Mouse (Mus musculus): ENCODE measurements around the gene Sp2. TPM values are rescaled to one million over a fixed set of nuclear protein-coding genes. Genes with fewer than 3 reads are reported as not detected.
A peak's percentile ranks its signal among the peaks of the same experiment; 100 is the strongest.

The Sp2 gene
- polyA plus RNA-seq, 1 experiment from 2014 or later = 30.9 TPM

DNA sequence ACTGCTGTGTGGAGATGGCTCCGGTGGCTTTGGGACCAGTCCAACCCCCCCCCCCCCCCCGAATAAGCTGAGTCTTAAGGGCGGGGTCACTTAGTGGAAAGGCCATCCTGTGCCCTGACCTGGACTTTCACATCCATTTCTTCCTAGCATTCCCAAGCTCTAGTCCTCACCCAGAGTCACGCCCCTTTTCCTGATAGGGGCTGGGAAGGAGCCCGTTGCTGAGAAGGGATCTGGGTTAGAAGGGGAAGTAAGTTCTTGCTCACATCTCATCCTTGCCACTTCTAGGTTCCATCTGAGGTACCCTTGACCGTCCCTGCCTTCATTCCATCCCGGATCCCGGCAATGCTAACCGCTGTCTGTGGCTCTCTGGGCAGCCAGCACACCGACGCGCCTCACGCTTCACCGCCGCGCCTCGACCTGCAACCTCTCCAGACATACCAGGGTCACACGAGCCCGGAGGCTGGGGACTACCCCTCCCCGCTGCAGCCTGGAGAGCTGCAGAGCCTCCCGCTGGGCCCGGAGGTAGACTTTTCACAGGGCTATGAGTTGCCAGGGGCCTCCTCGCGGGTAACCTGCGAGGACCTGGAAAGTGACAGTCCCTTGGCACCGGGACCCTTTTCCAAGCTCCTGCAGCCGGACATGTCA, 38.5 kb upstream of the Sp2 start:
- ATAC-seq (replicated peaks; ENCODE audit: low FRiP score) = no peak
- H3K27ac ChIP-seq (ENCODE audit: low read depth, low read length) = no peak overlapping the region
- H3K4me2 ChIP-seq (ENCODE audit: low read depth, low read length, severe bottlenecking) = peak overlapping the region; percentile 80; the same call in 1 of the 2 replicates
- H3K27me3 ChIP-seq (ENCODE audit: control insufficient read depth, insufficient read depth, low read length) = peaks cover 82% of the 10 kb centered on the region
- H3K4me3 ChIP-seq (ENCODE audit: low read depth, low read length) = peak overlapping the region; percentile 40; the same call in 1 of the 2 replicates
- H3K9me3 ChIP-seq (ENCODE audit: control insufficient read depth, low read length) = no peaks in the 10 kb centered on the region
- H3K9ac ChIP-seq (ENCODE audit: low read length) = no peak overlapping the region
- DNase-seq (ENCODE audit: low spot score) = no peak
- under 1% methylated on average over 26 of the region's 27 CpGs for WGBS
- H3K36me3 ChIP-seq (ENCODE audit: control insufficient read depth, insufficient read depth, low read length) = no peaks in the 10 kb centered on the region
- peaks cover 19% of the 10 kb centered on the region for H3K4me1 ChIP-seq (replicated peaks; ENCODE audit: control insufficient read depth, insufficient read depth, low read length)

- 3% methylated on average over 13 of the region's 13 CpGs for WGBS
- H3K4me1 ChIP-seq (replicated peaks; ENCODE audit: control insufficient read depth, insufficient read depth, low read length) = peaks cover 12% of the 10 kb centered on the region
- H3K36me3 ChIP-seq (ENCODE audit: control insufficient read depth, insufficient read depth, low read length) = no peaks in the 10 kb centered on the region
- H3K9me3 ChIP-seq (ENCODE audit: control insufficient read depth, low read length) = no peaks in the 10 kb centered on the region
- no peak overlapping the region for H3K27ac ChIP-seq (ENCODE audit: low read depth, low read length)
- DNase-seq (ENCODE audit: low spot score) (no peak), ATAC-seq (replicated peaks; ENCODE audit: low FRiP score) (no peak)
- peaks cover 81% of the 10 kb centered on the region for H3K27me3 ChIP-seq (ENCODE audit: control insufficient read depth, insufficient read depth, low read length)
- no peak overlapping the region for H3K9ac ChIP-seq (ENCODE audit: low read length)
- no peak overlapping the region; the same call in 1 of the 2 replicates for H3K4me2 ChIP-seq (ENCODE audit: low read depth, low read length, severe bottlenecking)
- H3K4me3 ChIP-seq (ENCODE audit: low read depth, low read length) = no peak overlapping the region
These were observed 36.6 kb upstream of the Sp2 start for GRCm38 (mm10) chr11:97019345-97019708.

- ATAC-seq (replicated peaks; ENCODE audit: low FRiP score) (no peak), DNase-seq (ENCODE audit: low spot score) (no peak)
- Histone ChIP-seq H3K27ac (ENCODE audit: low read depth, low read length) (no peak overlapping the region), H3K9me3 (ENCODE audit: control insufficient read depth, low read length) (no peaks in the 10 kb centered on the region), H3K36me3 (ENCODE audit: control insufficient read depth, insufficient read depth, low read length) (no peaks in the 10 kb centered on the region), H3K4me1 (replicated peaks; ENCODE audit: control insufficient read depth, insufficient read depth, low read length) (peaks cover 12% of the 10 kb centered on the region), H3K4me2 (ENCODE audit: low read depth, low read length, severe bottlenecking) (peak overlapping the region; percentile 42), H3K9ac (ENCODE audit: low read length) (no peak overlapping the region), H3K4me3 (ENCODE audit: low read depth, low read length) (peak overlapping the region; percentile 20), H3K27me3 (ENCODE audit: control insufficient read depth, insufficient read depth, low read length) (peaks cover 75% of the 10 kb centered on the region)
- under 1% methylated on average over 68 of the region's 68 CpGs for WGBS
These were observed 36.0 kb upstream of the Sp2 start for GRCm38 (mm10) chr11:97018583-97019344.

GRCm38 (mm10) chr11:97017696-97018582, 35.2 kb upstream of the Sp2 start:
- H3K27ac ChIP-seq (ENCODE audit: low read depth, low read length) = no peak overlapping the region
- peaks cover 12% of the 10 kb centered on the region for H3K4me1 ChIP-seq (replicated peaks; ENCODE audit: control insufficient read depth, insufficient read depth, low read length)
- peak overlapping the region; percentile 42 for H3K4me2 ChIP-seq (ENCODE audit: low read depth, low read length, severe bottlenecking)
- H3K4me3 ChIP-seq (ENCODE audit: low read depth, low read length) = peak overlapping the region; percentile 20; the same call in 1 of the 2 replicates
- H3K27me3 ChIP-seq (ENCODE audit: control insufficient read depth, insufficient read depth, low read length) = peaks cover 67% of the 10 kb centered on the region
- no peak overlapping the region for H3K9ac ChIP-seq (ENCODE audit: low read length)
- WGBS = under 1% methylated on average over 36 of the region's 36 CpGs
- ATAC-seq (replicated peaks; ENCODE audit: low FRiP score) = no peak
- H3K9me3 ChIP-seq (ENCODE audit: control insufficient read depth, low read length) = no peaks in the 10 kb centered on the region
- no peaks in the 10 kb centered on the region for H3K36me3 ChIP-seq (ENCODE audit: control insufficient read depth, insufficient read depth, low read length)
- DNase-seq (ENCODE audit: low spot score) = peak; percentile 61

DNA sequence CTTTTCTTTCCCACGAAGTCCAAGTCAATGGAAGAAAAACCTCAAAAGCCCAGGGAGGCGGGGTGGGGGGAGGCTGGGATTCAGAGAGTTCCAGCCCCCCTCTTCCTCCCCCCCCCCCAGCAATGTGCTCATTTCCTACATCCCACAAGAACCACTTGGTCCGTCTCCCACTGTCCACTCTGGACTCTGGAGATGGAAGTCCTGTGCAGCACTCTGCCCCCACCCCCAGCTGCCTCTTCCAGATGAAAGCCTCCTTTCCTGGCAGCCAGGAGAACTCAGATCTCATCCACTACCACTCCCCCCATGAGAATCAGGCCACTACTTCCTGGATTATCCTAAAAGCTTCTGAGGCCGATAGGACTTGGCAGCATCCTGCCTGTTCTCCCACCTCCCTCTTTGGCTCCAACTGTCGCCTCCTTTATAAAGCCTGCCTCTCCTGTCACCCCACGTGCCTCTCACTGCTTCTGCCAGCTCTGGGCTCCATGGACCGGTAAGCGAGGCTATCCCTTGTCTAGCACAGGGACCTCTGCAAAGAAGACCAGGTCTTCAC, 30.4 kb upstream of the Sp2 start, which contains the start of gene Sp6:
Gene Sp6 (plus strand): TSS at position 274 of the 550 bp plus-strand sequence.
- H3K27me3 ChIP-seq (ENCODE audit: control insufficient read depth, insufficient read depth, low read length) = peaks cover 24% of the 10 kb centered on the region
- 42% methylated on average over 8 of the region's 8 CpGs for WGBS

GRCm38 (mm10) chr11:97009198-97009790, 26.5 kb upstream of the Sp2 start:
- Histone ChIP-seq H3K27ac (ENCODE audit: low read depth, low read length) (no peak overlapping the region), H3K9ac (ENCODE audit: low read length) (no peak overlapping the region), H3K4me3 (ENCODE audit: low read depth, low read length) (no peak overlapping the region), H3K9me3 (ENCODE audit: control insufficient read depth, low read length) (no peaks in the 10 kb centered on the region), H3K4me2 (ENCODE audit: low read depth, low read length, severe bottlenecking) (no peak overlapping the region), H3K27me3 (ENCODE audit: control insufficient read depth, insufficient read depth, low read length) (0 out of 2 replicates have a peak, but pooled peaks cover 2% of the 10 kb centered on the region), H3K36me3 (ENCODE audit: control insufficient read depth, insufficient read depth, low read length) (no peaks in the 10 kb centered on the region), H3K4me1 (replicated peaks; ENCODE audit: control insufficient read depth, insufficient read depth, low read length) (no peaks in the 10 kb centered on the region)
- DNase-seq (ENCODE audit: low spot score) (no peak), ATAC-seq (replicated peaks; ENCODE audit: low FRiP score) (no peak)
- 75% methylated on average over 8 of the region's 8 CpGs for WGBS

More for the DNA sequence above, 30.4 kb upstream of the Sp2 start, which contains the start of gene Sp6:
- Histone ChIP-seq H3K4me1 (replicated peaks; ENCODE audit: control insufficient read depth, insufficient read depth, low read length) (no peaks in the 10 kb centered on the region; the same call in 1 of the 2 replicates), H3K4me3 (ENCODE audit: low read depth, low read length) (no peak within 1 kb of the TSS), H3K27ac (ENCODE audit: low read depth, low read length) (no peak within 1 kb of the TSS), H3K36me3 (ENCODE audit: control insufficient read depth, insufficient read depth, low read length) (no peaks in the 10 kb centered on the region), H3K9ac (ENCODE audit: low read length) (no peak within 1 kb of the TSS), H3K4me2 (ENCODE audit: low read depth, low read length, severe bottlenecking) (no peak within 1 kb of the TSS), H3K9me3 (ENCODE audit: control insufficient read depth, low read length) (no peaks in the 10 kb centered on the region)
- no peak for ATAC-seq (replicated peaks; ENCODE audit: low FRiP score)
- no peak for DNase-seq (ENCODE audit: low spot score)

DNA sequence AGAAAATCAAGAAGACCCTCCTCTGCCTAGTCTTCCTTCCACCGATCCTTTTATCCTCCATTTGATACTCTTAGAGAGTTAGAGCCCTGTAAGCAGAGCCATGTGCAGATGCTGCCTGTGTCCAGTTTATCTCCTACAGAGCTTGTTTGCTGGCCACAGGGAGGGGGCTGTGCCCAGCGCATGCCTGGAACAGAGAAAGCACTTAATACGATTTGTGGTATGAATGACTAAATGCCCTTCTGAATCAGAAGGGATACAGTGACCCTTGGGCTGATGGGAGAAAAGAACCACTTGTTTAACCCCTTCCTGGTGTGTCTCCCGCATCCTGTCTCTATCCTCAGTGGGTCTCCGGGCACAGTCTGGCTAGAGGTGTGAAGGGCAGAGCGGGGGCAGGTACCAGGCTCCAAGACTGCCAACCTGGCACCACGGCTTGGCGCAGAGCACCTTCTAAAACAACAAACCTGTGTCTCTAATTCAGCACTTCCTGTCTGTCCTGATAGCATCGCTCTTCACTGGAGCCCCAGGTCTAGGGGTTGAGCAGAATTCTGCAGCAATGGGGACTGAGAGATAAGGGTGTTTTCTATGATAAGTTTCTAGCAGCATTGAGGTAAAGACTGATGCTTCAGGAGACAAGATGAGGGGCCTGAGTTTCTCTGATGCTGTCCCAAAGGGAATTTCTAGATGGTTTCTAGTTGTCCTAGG, 24.5 kb upstream of the Sp2 start:
- Histone ChIP-seq H3K4me3 (ENCODE audit: low read depth, low read length) (no peak overlapping the region), H3K4me1 (replicated peaks; ENCODE audit: control insufficient read depth, insufficient read depth, low read length) (0 out of 2 replicates have a peak, but pooled peaks cover 2% of the 10 kb centered on the region), H3K27ac (ENCODE audit: low read depth, low read length) (no peak overlapping the region), H3K36me3 (ENCODE audit: control insufficient read depth, insufficient read depth, low read length) (no peaks in the 10 kb centered on the region), H3K9ac (ENCODE audit: low read length) (no peak overlapping the region), H3K4me2 (ENCODE audit: low read depth, low read length, severe bottlenecking) (no peak overlapping the region), H3K27me3 (ENCODE audit: control insufficient read depth, insufficient read depth, low read length) (0 out of 2 replicates have a peak, but pooled peaks cover 2% of the 10 kb centered on the region), H3K9me3 (ENCODE audit: control insufficient read depth, low read length) (no peaks in the 10 kb centered on the region)
- WGBS = 79% methylated on average over 9 of the region's 9 CpGs
- DNase-seq (ENCODE audit: low spot score) = no peak
- ATAC-seq (replicated peaks; ENCODE audit: low FRiP score) = no peak

Measured in forebrain, embryonic 11.5 days (tissue).